In the genomic region with DNA sequence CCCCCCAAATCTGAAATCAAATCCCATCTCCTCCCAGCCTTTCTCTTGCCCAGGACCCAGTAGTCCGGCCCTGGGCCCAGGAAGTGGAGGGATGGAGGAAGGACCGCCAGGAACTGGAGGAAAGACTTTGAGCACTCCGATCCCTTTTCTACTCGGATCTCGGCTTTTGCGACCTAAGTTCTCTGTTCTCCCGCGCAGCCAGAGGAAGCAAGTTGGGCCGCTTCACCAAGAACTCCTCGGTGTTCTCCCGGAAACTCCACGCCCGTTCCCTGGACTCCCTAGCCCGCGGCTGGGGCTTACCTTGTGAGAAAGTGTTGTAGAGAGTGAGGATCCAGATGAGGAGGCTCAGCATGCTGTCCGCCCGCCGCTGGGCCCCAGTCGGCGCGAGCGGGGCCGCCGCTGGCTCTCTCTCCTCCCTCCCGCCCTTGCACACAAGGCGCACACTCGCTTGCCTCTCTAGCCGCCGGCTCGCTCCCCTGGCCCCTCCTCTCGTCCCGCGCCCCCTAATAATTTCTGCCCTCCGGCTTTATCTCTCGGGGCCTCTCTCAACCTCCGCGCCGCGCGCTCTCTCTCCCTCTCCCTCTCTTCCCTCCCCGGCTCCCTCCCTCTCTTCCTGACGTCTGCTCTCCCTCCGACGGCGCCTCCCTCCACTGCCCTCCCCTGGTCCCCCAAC, we compare ENCODE assay signal across 8 mouse cellular contexts. TPM values are rescaled to one million over a fixed set of nuclear protein-coding genes. Genes with fewer than 3 reads are reported as not detected.
DNase-seq lines count a peak whose midpoint lies in the region; ATAC-seq and TF ChIP-seq lines count a peak whose summit lies in the region.

A gene (minus strand): TSS at position 652 of the 673 bp plus-strand sequence.

- TF ChIP-seq CTCF in ES-Bruce4 (IDR thresholded peaks at IDR 0.05; ENCODE audit: low read depth, low read length): no peak
- peak; percentile 34 for TF ChIP-seq CTCF in heart, postnatal 0 days (IDR thresholded peaks at IDR 0.05; ENCODE audit: low read depth)

- peak within 1 kb of the TSS; percentile 83 for H3K9ac ChIP-seq in ES-Bruce4 (ENCODE audit: low read depth, poor library complexity, severe bottlenecking)
- peak within 1 kb of the TSS; percentile 81 for H3K9ac ChIP-seq in forebrain, embryonic 12.5 days
- H3K9ac ChIP-seq in heart, postnatal 0 days (replicated peaks; ENCODE audit: low read depth, low read length): peak within 1 kb of the TSS; percentile 80

- no peaks in the 10 kb centered on the region for H3K27me3 ChIP-seq in ES-Bruce4 (ENCODE audit: control insufficient read depth, insufficient read depth, low read length, poor library complexity, severe bottlenecking)
- H3K27me3 ChIP-seq in forebrain, embryonic 12.5 days: no peaks in the 10 kb centered on the region
- H3K27me3 ChIP-seq in heart, postnatal 0 days (ENCODE audit: control insufficient read depth, insufficient read depth, low read length): no peaks in the 10 kb centered on the region

- H3K9me3 ChIP-seq in ES-Bruce4 (replicated peaks; ENCODE audit: control insufficient read depth, insufficient read depth, low read length, poor library complexity, severe bottlenecking): no peaks in the 10 kb centered on the region
- no peaks in the 10 kb centered on the region for H3K9me3 ChIP-seq in forebrain, embryonic 12.5 days
- H3K9me3 ChIP-seq in heart, postnatal 0 days (replicated peaks; ENCODE audit: control insufficient read depth, low read length): no peaks in the 10 kb centered on the region

- TF ChIP-seq POLR2A in ES-Bruce4 (IDR thresholded peaks at IDR 0.05; ENCODE audit: insufficient read depth, low read length): no peak

- no peaks in the 10 kb centered on the region for H3K36me3 ChIP-seq in ES-Bruce4 (ENCODE audit: control insufficient read depth, insufficient read depth, low read length, poor library complexity, severe bottlenecking)
- H3K36me3 ChIP-seq in forebrain, embryonic 12.5 days (replicated peaks): no peaks in the 10 kb centered on the region
- no peaks in the 10 kb centered on the region for H3K36me3 ChIP-seq in heart, postnatal 0 days (replicated peaks; ENCODE audit: control insufficient read depth, insufficient read depth, low read length)

- DNase-seq in adrenal gland, postnatal 14 days: peak; percentile 92
- DNase-seq in heart, postnatal 0 days (ENCODE audit: low spot score): peak; percentile 91
- peak; percentile 68 to 81 for DNase-seq in kidney, postnatal 25 days
- DNase-seq in skeletal muscle tissue, adult 2 months (ENCODE audit: low read depth, low spot score): peak; percentile 71
- DNase-seq in c-Kit-positive CD71-positive TER-119-positive erythroid progenitor cells, embryonic 14.5 days (ENCODE audit: low spot score): no peak

- H3K4me3 ChIP-seq in ES-Bruce4 (ENCODE audit: low read depth, low read length): peak within 1 kb of the TSS; percentile 70
- H3K4me3 ChIP-seq in forebrain, embryonic 12.5 days (replicated peaks): peak within 1 kb of the TSS; percentile 59
- H3K4me3 ChIP-seq in heart, postnatal 0 days (ENCODE audit: low read depth, low read length): peak within 1 kb of the TSS; percentile 86

- peak; percentile 87 for ATAC-seq in forebrain, embryonic 12.5 days (ENCODE audit: low FRiP score)
- peak; percentile 83 for ATAC-seq in heart, postnatal 0 days (ENCODE audit: insufficient read depth, low read depth)
- peak; percentile 44 for ATAC-seq in megakaryocyte progenitor cell, adult 5-6 weeks (replicated peaks; ENCODE audit: poor library complexity)

- TF ChIP-seq EP300 in ES-Bruce4 (IDR thresholded peaks at IDR 0.05; ENCODE audit: insufficient read depth, low read depth, low read length): no peak
- TF ChIP-seq EP300 in heart, postnatal 0 days (IDR thresholded peaks at IDR 0.05; ENCODE audit: low read depth): no peak

- peak within 1 kb of the TSS; percentile 87 for H3K4me2 ChIP-seq in forebrain, embryonic 12.5 days
- H3K4me2 ChIP-seq in heart, postnatal 0 days (ENCODE audit: low read depth, low read length): peak within 1 kb of the TSS; percentile 93

- H3K27ac ChIP-seq in ES-Bruce4 (ENCODE audit: insufficient read depth, low read length): no peak within 1 kb of the TSS; the same call in 1 of the 2 replicates
- peak within 1 kb of the TSS; percentile 84 for H3K27ac ChIP-seq in forebrain, embryonic 12.5 days
- peak within 1 kb of the TSS; percentile 66 for H3K27ac ChIP-seq in heart, postnatal 0 days (ENCODE audit: low read depth)

- WGBS in forebrain, embryonic 12.5 days: under 1% methylated on average over 43 of the region's 45 CpGs
- under 1% methylated on average over 39 of the region's 45 CpGs for WGBS in heart, postnatal 0 days

- peaks cover 2% of the 10 kb centered on the region for H3K4me1 ChIP-seq in ES-Bruce4 (ENCODE audit: control insufficient read depth, insufficient read depth, low read length)
- H3K4me1 ChIP-seq in forebrain, embryonic 12.5 days: peaks cover 46% of the 10 kb centered on the region
- H3K4me1 ChIP-seq in heart, postnatal 0 days (ENCODE audit: control insufficient read depth, insufficient read depth): peaks cover 19% of the 10 kb centered on the region

RNA-seq across cellular contexts. Expression of the gene that starts here (rescaled TPM):
- polyA plus RNA-seq in ES-Bruce4 (2011; ENCODE audit: insufficient read depth, insufficient read length, low read depth, missing spikeins): 38.3 and 39.9 TPM in 2 replicates
- total RNA-seq in adrenal gland, postnatal 14 days (2021): 16.2 and 19.7 TPM in 2 replicates
- 11.5 and 12.9 TPM in 2 replicates for polyA plus RNA-seq in forebrain, embryonic 12.5 days (2016; fragmentation: Nextera tagmentation; extraction: Ambion mirVana)
- total RNA-seq in heart, postnatal 0 days (2014; rRNA removed; ENCODE audit: low replicate concordance): 13.9 and 23.2 TPM in 2 replicates
- polyA plus RNA-seq in heart, postnatal 0 days (2015; fragmentation: Nextera tagmentation; extraction: Ambion mirVana): 2.6 and 3.5 TPM in 2 replicates
- not detected in 2 replicates for total RNA-seq in megakaryocyte progenitor cell, adult 5-6 weeks (2015)
- not detected in 2 replicates for total RNA-seq in megakaryocyte progenitor cell, adult 5-6 weeks (2017)

Comparison
In these comparisons a context has a peak if more than half of its experiments do, and no peak if none do; other contexts are left out.
1. RNA of the gene that starts here (total RNA-seq): 16.2 to 19.7 TPM in adrenal gland, postnatal 14 days and 13.9 to 23.2 TPM in heart, postnatal 0 days; not detected in megakaryocyte progenitor cell, adult 5-6 weeks; every median in the first group is over 10 times any median in the second.
2. Peak in ATAC-seq in megakaryocyte progenitor cell, adult 5-6 weeks; RNA of the gene not detected or under 1 TPM.
3. Peak in every context shown above with its lines, with median percentiles within 50 percentile points of each other: H3K4me3 ChIP-seq, H3K9ac ChIP-seq and ATAC-seq.